Mouse (Mus musculus): ENCODE measurements at regions not wholly inside any gene's neighbourhood (a gene's known extent, or its start where the extent isn't known, plus 50 kb on each side); places are given as distances from the start of the nearest gene placed in this dataset.
"Not testable (repeated sequence)": the region's sequence is repeated elsewhere in the genome, so short reads cannot be mapped to it uniquely, and the experiment has no call there.

DNA sequence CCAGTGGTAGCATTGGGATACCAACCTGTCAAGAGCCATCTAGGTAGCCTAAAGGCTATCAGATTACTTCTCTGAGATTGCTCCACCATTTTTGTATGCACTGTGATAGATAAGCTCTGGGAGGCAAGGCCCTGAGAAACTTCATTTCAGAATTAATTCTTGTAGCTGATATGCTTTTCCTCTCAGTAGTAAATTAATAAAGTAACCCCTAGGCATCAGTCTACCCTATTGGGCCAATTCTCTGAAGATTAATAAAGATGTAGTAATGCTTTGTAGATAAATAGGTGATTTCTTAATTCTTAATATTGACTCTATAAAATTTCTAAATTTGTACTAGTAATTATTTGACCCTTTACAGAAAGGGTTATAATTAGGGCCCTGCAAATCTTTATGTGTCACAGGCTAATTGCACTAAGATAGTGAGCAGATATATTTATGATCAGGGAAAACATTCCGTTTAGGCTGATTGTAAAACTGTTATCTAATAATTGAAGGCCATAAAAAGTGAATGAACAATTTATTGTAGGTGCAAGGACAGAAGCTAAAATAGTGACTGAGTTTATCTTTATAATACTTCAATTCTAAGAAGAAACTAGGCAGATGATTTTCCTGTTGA lies 384.2 kb upstream of the 1700009N14Rik start:
- Histone ChIP-seq H3K27ac (ENCODE audit: low read length) (no peak overlapping the region), H3K36me3 (ENCODE audit: control insufficient read depth, insufficient read depth, low read length) (no peaks in the 10 kb centered on the region), H3K9ac (ENCODE audit: low read length) (no peak overlapping the region), H3K9me3 (replicated peaks; ENCODE audit: control insufficient read depth, low read length) (no peaks in the 10 kb centered on the region), H3K4me1 (ENCODE audit: control insufficient read depth, insufficient read depth, low read length) (no peaks in the 10 kb centered on the region), H3K4me3 (replicated peaks; ENCODE audit: low read length) (no peak overlapping the region), H3K4me2 (ENCODE audit: low read depth, low read length) (no peak overlapping the region), H3K27me3 (ENCODE audit: control insufficient read depth, insufficient read depth, low read length) (no peaks in the 10 kb centered on the region)
- WGBS, result 65% methylated on average over 1 of the region's 1 CpGs
- no peak for ATAC-seq (ENCODE audit: insufficient read depth, low FRiP score)

- 0 out of 2 replicates have a peak, but pooled peaks have one; percentile 33 for ATAC-seq (ENCODE audit: insufficient read depth, low FRiP score)
- Histone ChIP-seq H3K9me3 (replicated peaks; ENCODE audit: control insufficient read depth, low read length) (no peaks in the 10 kb centered on the region), H3K27me3 (ENCODE audit: control insufficient read depth, insufficient read depth, low read length) (no peaks in the 10 kb centered on the region), H3K4me1 (ENCODE audit: control insufficient read depth, insufficient read depth, low read length) (no peaks in the 10 kb centered on the region), H3K27ac (ENCODE audit: low read length) (no peak overlapping the region), H3K36me3 (ENCODE audit: control insufficient read depth, insufficient read depth, low read length) (no peaks in the 10 kb centered on the region), H3K4me2 (ENCODE audit: low read depth, low read length) (no peak overlapping the region), H3K9ac (ENCODE audit: low read length) (no peak overlapping the region), H3K4me3 (replicated peaks; ENCODE audit: low read length) (no peak overlapping the region)
- 74% methylated on average over 3 of the region's 3 CpGs for WGBS
Measured at GRCm38 (mm10) chr4:39067260-39067876, 382.7 kb upstream of the 1700009N14Rik start.

DNA sequence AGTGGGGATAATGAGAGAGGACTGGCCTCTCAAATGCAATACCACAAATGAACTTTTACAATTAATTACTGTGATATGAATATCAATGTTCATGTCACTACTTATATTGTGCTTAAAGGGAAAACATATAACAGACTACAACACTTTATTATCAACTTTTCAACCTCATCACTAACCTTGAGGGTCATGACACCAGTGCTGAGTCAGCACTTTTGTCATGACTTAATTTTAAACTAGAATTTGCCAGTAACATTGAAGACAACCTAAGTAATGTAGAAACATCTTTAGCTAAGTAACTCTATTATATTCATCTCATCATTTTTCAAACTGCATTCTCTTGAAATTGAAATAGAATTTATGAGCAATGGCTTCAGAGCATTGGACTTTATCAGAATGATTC lies 378.6 kb upstream of the 1700009N14Rik start:
- no peak overlapping the region for H3K27ac ChIP-seq (ENCODE audit: low read length)
- H3K4me3 ChIP-seq (replicated peaks; ENCODE audit: low read length), result no peak overlapping the region
- no peaks in the 10 kb centered on the region for H3K27me3 ChIP-seq (ENCODE audit: control insufficient read depth, insufficient read depth, low read length)
- H3K36me3 ChIP-seq (ENCODE audit: control insufficient read depth, insufficient read depth, low read length), result no peaks in the 10 kb centered on the region
- ATAC-seq (ENCODE audit: insufficient read depth, low FRiP score), result no peak
- no peak overlapping the region for H3K9ac ChIP-seq (ENCODE audit: low read length)
- no peak overlapping the region for H3K4me2 ChIP-seq (ENCODE audit: low read depth, low read length)
- H3K9me3 ChIP-seq (replicated peaks; ENCODE audit: control insufficient read depth, low read length), result no peaks in the 10 kb centered on the region
- H3K4me1 ChIP-seq (ENCODE audit: control insufficient read depth, insufficient read depth, low read length), result no peaks in the 10 kb centered on the region

- Histone ChIP-seq H3K27ac (ENCODE audit: low read length) (no peak overlapping the region), H3K4me1 (ENCODE audit: control insufficient read depth, insufficient read depth, low read length) (no peaks in the 10 kb centered on the region), H3K27me3 (ENCODE audit: control insufficient read depth, insufficient read depth, low read length) (no peaks in the 10 kb centered on the region), H3K4me3 (replicated peaks; ENCODE audit: low read length) (no peak overlapping the region), H3K36me3 (ENCODE audit: control insufficient read depth, insufficient read depth, low read length) (no peaks in the 10 kb centered on the region), H3K4me2 (ENCODE audit: low read depth, low read length) (no peak overlapping the region), H3K9me3 (replicated peaks; ENCODE audit: control insufficient read depth, low read length) (no peaks in the 10 kb centered on the region), H3K9ac (ENCODE audit: low read length) (no peak overlapping the region)
- ATAC-seq (ENCODE audit: insufficient read depth, low FRiP score), result peak; percentile 71
- 55% methylated on average over 3 of the region's 3 CpGs for WGBS
Measured at GRCm38 (mm10) chr4:39088284-39088683, 361.8 kb upstream of the 1700009N14Rik start.

DNA sequence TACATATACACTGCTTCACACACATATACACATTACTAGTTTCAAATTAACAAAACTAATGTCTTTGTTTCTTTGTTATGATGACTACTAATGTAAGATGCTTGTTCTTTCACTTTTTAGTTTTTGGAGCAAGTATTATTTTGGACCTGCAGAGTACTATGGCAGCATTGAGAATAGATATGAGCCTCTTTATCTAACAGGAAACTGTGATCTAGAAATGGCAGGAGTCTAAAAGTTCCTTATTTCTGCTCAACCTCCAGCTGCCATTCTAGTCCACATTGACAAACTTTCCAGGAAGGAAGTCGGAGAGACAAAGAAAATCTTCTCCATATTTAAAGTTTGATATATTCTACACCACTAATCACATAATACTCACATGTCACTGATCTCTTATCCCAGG lies 340.9 kb upstream of the 1700009N14Rik start:
- 81% methylated on average over 1 of the region's 1 CpGs for WGBS
- Histone ChIP-seq H3K36me3 (ENCODE audit: control insufficient read depth, insufficient read depth, low read length) (no peaks in the 10 kb centered on the region), H3K4me3 (replicated peaks; ENCODE audit: low read length) (no peak overlapping the region), H3K4me1 (ENCODE audit: control insufficient read depth, insufficient read depth, low read length) (no peaks in the 10 kb centered on the region), H3K4me2 (ENCODE audit: low read depth, low read length) (no peak overlapping the region), H3K27ac (ENCODE audit: low read length) (no peak overlapping the region), H3K27me3 (ENCODE audit: control insufficient read depth, insufficient read depth, low read length) (no peaks in the 10 kb centered on the region), H3K9ac (ENCODE audit: low read length) (no peak overlapping the region), H3K9me3 (replicated peaks; ENCODE audit: control insufficient read depth, low read length) (no peaks in the 10 kb centered on the region)
- no peak for ATAC-seq (ENCODE audit: insufficient read depth, low FRiP score)

- 87% methylated on average over 13 of the region's 13 CpGs for WGBS
Measured at GRCm38 (mm10) chr4:39113217-39113975, 336.7 kb upstream of the 1700009N14Rik start.

DNA sequence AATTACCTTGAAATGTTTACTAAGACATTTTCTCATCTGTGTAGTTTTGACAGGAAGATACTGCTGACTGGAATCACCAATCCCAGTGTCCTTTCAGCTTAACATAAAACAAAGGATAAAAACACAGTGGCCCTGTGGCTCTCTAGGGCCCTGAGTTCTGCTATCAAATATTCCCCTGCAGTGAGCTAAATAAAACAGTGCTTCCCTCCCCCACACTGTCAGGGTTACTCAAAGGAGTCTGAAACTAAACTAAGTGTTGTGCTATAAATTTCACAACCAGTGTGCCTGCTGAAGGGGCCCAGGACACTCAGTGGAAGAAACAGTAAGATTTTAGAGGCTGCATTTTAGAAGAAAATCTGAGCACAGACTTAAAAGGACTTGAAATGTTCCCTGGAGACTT lies 324.6 kb upstream of the 1700009N14Rik start:
- H3K27me3 ChIP-seq (ENCODE audit: control insufficient read depth, insufficient read depth, low read length), result no peaks in the 10 kb centered on the region
- H3K27ac ChIP-seq (ENCODE audit: low read length), result no peak overlapping the region
- no peak overlapping the region for H3K4me3 ChIP-seq (replicated peaks; ENCODE audit: low read length)
- no peaks in the 10 kb centered on the region for H3K9me3 ChIP-seq (replicated peaks; ENCODE audit: control insufficient read depth, low read length)
- H3K9ac ChIP-seq (ENCODE audit: low read length), result no peak overlapping the region
- ATAC-seq (ENCODE audit: insufficient read depth, low FRiP score), result no peak
- H3K36me3 ChIP-seq (ENCODE audit: control insufficient read depth, insufficient read depth, low read length), result no peaks in the 10 kb centered on the region
- no peaks in the 10 kb centered on the region for H3K4me1 ChIP-seq (ENCODE audit: control insufficient read depth, insufficient read depth, low read length)
- H3K4me2 ChIP-seq (ENCODE audit: low read depth, low read length), result no peak overlapping the region

More at GRCm38 (mm10) chr4:39113217-39113975, 336.7 kb upstream of the 1700009N14Rik start:
- not testable (repeated sequence) for H3K27me3 ChIP-seq (ENCODE audit: control insufficient read depth, insufficient read depth, low read length); H3K4me2 ChIP-seq (ENCODE audit: low read depth, low read length); H3K9me3 ChIP-seq (replicated peaks; ENCODE audit: control insufficient read depth, low read length); H3K4me1 ChIP-seq (ENCODE audit: control insufficient read depth, insufficient read depth, low read length); H3K27ac ChIP-seq (ENCODE audit: low read length); ATAC-seq (ENCODE audit: insufficient read depth, low FRiP score); H3K9ac ChIP-seq (ENCODE audit: low read length); H3K4me3 ChIP-seq (replicated peaks; ENCODE audit: low read length); H3K36me3 ChIP-seq (ENCODE audit: control insufficient read depth, insufficient read depth, low read length)

All from stomach, embryonic 16.5 days (tissue).